Mouse (Mus musculus) hindbrain, postnatal 0 days (tissue): Measurements from ENCODE around the gene Dcp1b. TPM values are rescaled to one million over a fixed set of nuclear protein-coding genes. Genes with fewer than 3 reads are reported as not detected.

Experiments used
- ATAC-seq: fragments of 200-750 bp; cut with Nextera tagmentation; 2 replicates; pipeline ENCODE4 v1.8.0; 2017; ENCODE audit warnings: mild to moderate bottlenecking, moderate TSS enrichment, moderate library complexity
- DNase-seq: peaks from one replicate; pipeline ENCODE4 v3.0.0-alpha.2; 2015; ENCODE audit warnings: low spot score
- H3K27ac ChIP-seq: fragments of 300-500 bp; sonication (generic); 2 replicates; pipeline ENCODE4 v1.5.1; 2014; ENCODE audit warnings: mild to moderate bottlenecking
- H3K27me3 ChIP-seq: fragments of 300-500 bp; sonication (generic); 2 replicates; pipeline ENCODE4 v1.6.1; 2014; ENCODE audit warnings: low read length, mixed read lengths; ENCODE audit not compliant: insufficient read depth
- H3K36me3 ChIP-seq: fragments of 300-500 bp; sonication (generic); 2 replicates; pipeline ENCODE4 v1.6.1; 2014; ENCODE audit warnings: low read length, mixed read lengths; ENCODE audit not compliant: insufficient read depth
- H3K4me1 ChIP-seq: fragments of 300-500 bp; sonication (generic); 2 replicates; pipeline ENCODE4 v1.6.1; 2014; ENCODE audit warnings: antibody characterized with exemption, low read length, mixed read lengths; ENCODE audit not compliant: insufficient read depth
- H3K4me2 ChIP-seq: fragments of 300-500 bp; sonication (generic); 2 replicates; pipeline ENCODE4 v1.6.1; 2014; ENCODE audit warnings: low read depth, mild to moderate bottlenecking, low read length, moderate library complexity, mixed read lengths
- H3K4me3 ChIP-seq: fragments of 300-500 bp; sonication (generic); 2 replicates; pipeline ENCODE4 v1.5.1; 2014; ENCODE audit warnings: low read length
- H3K9ac ChIP-seq: fragments of 300-500 bp; sonication (generic); replicated peaks from 2 replicates; pipeline ENCODE4 v1.6.1; 2014; ENCODE audit warnings: mild to moderate bottlenecking, low read length, moderate library complexity, mixed read lengths
- H3K9me3 ChIP-seq: fragments of 300-500 bp; sonication (generic); 2 replicates; pipeline ENCODE4 v1.6.1; 2016; ENCODE audit warnings: low read length, mixed read lengths
- CTCF ChIP-seq: IDR thresholded peaks from 2 replicates; pipeline ENCODE4 v1.5.1; 2016; ENCODE audit warnings: antibody characterized with exemption, control low read depth, low read depth
- WGBS: fragments of 180-500 bp; shearing (Covaris S2); extraction: QIAGEN DNeasy Blood & Tissue Kit; methylation state at CpG from one replicate; pipeline ENCODE4 v1.1.7; 2014; 5-methylcytosine and 5-hydroxymethylcytosine counted together
- polyA plus RNA-seq: library from polyadenylated mRNA; unstranded; fragments of >200 nt; fragmentation: Nextera tagmentation; extraction: Ambion mirVana; gene quantifications from 2 replicates; pipeline ENCODE4 v1.2.1, GENCODE M21; 2015
- total RNA-seq: library from RNA; depleted of rRNA; stranded (reverse); fragments of >200 nt; gene quantifications from 2 replicates; pipeline ENCODE4 v1.2.3, GENCODE M21; 2014

Dcp1b gene
- total and polyA plus RNA-seq, 2 experiments from 2014 or later = 9.4 to 15.7 TPM

DNA sequence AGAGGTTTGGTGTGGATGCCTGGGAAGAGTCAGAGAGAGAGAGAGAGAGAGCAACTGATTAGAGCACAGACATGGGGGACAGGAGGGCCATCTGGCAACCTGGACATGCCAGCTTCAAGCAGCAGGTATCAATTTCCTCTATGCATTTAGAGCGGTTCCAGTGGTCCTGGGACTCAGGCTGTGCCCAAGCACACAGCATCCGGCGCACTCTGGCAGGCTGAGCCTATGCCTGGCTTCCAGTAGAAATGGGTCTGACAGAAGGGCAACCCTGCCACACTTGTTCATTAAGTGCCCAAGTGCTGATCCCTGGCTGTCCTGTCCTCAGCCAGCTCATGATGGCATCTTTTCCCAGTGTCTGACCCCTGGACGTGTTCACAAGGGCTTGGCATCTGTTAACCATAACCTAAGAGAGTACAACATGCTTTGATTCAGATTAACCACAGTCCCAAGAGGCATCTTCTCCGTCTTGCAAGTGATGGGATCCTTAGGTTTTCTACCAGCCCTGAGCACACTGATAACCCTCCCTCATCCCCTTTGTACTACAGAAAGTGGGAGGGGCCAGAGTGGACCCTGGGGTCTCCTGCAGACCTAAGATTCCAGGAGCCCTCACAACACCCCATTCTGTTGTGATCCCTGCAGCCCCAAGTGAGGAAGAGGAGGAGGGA, 64.4 kb downstream of the Dcp1b start:
- Histone ChIP-seq H3K27ac (0 out of 2 replicates have a peak overlapping the region, but pooled peaks have one; percentile 3), H3K4me2 (no peak overlapping the region), H3K36me3 (no peaks in the 10 kb centered on the region), H3K4me1 (peaks cover 28% of the 10 kb centered on the region), H3K9me3 (no peaks in the 10 kb centered on the region), H3K4me3 (no peak overlapping the region), H3K27me3 (no peaks in the 10 kb centered on the region), H3K9ac (no peak overlapping the region)
- 64% methylated on average over 5 of the region's 5 CpGs for WGBS
- ATAC-seq = no peak
- peak; percentile 50 for DNase-seq
- TF ChIP-seq CTCF = no peak

DNA sequence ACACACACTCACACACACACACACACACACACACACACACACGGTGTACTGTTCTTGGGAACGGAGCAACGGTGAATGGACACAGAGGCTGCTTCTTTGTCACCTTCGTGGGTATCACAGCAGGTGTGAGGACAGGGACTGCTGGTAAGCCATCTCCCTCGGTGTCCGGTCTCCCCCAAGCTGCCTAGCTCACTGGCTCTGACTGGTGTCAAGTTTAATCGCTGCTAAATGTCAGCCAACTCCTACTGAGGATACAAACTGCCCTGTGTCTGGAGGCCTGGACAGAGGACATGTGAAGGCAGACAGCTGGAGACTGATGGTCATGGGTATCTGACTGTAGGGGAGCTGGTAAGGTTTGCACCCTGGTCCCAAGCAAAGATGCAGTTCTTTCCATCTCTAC, 65.2 kb downstream of the Dcp1b start:
- TF ChIP-seq CTCF = no peak
- Histone ChIP-seq H3K27ac (no peak overlapping the region), H3K4me3 (no peak overlapping the region), H3K4me1 (peaks cover 28% of the 10 kb centered on the region), H3K27me3 (no peaks in the 10 kb centered on the region), H3K36me3 (no peaks in the 10 kb centered on the region), H3K9me3 (no peaks in the 10 kb centered on the region), H3K4me2 (no peak overlapping the region), H3K9ac (no peak overlapping the region)
- 73% methylated on average over 7 of the region's 7 CpGs for WGBS
- no peak for DNase-seq
- ATAC-seq = no peak

- no peak overlapping the region for H3K4me3 ChIP-seq
- no peak overlapping the region for H3K4me2 ChIP-seq
- H3K36me3 ChIP-seq = no peaks in the 10 kb centered on the region
- WGBS = 60% methylated on average over 21 of the region's 21 CpGs
- ATAC-seq = 0 out of 2 replicates have a peak, but pooled peaks have one; percentile 15
- no peaks in the 10 kb centered on the region; the same call in 1 of the 2 replicates for H3K9me3 ChIP-seq
- DNase-seq = peak; percentile 58
- no peak overlapping the region for H3K9ac ChIP-seq
- H3K27ac ChIP-seq = no peak overlapping the region
- no peaks in the 10 kb centered on the region for H3K27me3 ChIP-seq
- H3K4me1 ChIP-seq = peaks cover 28% of the 10 kb centered on the region
- no peak for TF ChIP-seq CTCF
These were observed 66.0 kb downstream of the Dcp1b start for GRCm38 (mm10) chr6:119240871-119241705.

- Histone ChIP-seq H3K9me3 (no peaks in the 10 kb centered on the region; the same call in 1 of the 2 replicates), H3K36me3 (no peaks in the 10 kb centered on the region), H3K27me3 (no peaks in the 10 kb centered on the region), H3K4me2 (no peak overlapping the region), H3K4me3 (no peak overlapping the region), H3K27ac (no peak overlapping the region), H3K9ac (no peak overlapping the region), H3K4me1 (peaks cover 3% of the 10 kb centered on the region; the same call in 1 of the 2 replicates)
- DNase-seq (no peak), ATAC-seq (no peak)
- WGBS = 48% methylated on average over 2 of the region's 2 CpGs
- TF ChIP-seq CTCF = peak; percentile 44
These were observed 71.0 kb downstream of the Dcp1b start for GRCm38 (mm10) chr6:119246082-119246481.

DNA sequence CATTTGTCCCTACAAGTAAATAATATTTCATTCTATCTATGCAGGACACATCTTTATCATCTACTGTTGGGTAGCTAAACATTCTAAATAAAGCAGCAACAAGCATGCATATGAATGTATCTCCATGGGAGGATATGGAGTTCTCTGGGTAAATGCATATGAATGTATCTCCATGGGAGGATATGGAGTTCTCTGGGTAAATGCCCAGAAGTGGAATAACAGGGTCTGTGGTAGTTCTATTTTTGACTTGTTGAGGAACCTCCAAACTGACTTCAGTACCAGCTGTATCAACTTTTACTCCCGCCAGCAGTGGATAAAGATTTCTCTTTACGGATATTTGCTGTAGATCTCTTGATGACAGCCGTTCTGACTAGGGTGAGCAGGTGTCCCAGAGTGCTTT, 73.5 kb downstream of the Dcp1b start:
- H3K27ac ChIP-seq = no peak overlapping the region
- H3K36me3 ChIP-seq = no peaks in the 10 kb centered on the region
- WGBS = 79% methylated on average over 3 of the region's 3 CpGs
- no peak for ATAC-seq
- H3K4me1 ChIP-seq = no peaks in the 10 kb centered on the region
- H3K9me3 ChIP-seq = no peaks in the 10 kb centered on the region; the same call in 1 of the 2 replicates
- no peak overlapping the region for H3K4me2 ChIP-seq
- H3K27me3 ChIP-seq = no peaks in the 10 kb centered on the region
- no peak for TF ChIP-seq CTCF
- DNase-seq = no peak
- no peak overlapping the region for H3K9ac ChIP-seq
- H3K4me3 ChIP-seq = no peak overlapping the region

GRCm38 (mm10) chr6:119249726-119250125, 74.7 kb downstream of the Dcp1b start:
- Histone ChIP-seq H3K4me1 (no peaks in the 10 kb centered on the region), H3K27ac (no peak overlapping the region), H3K4me3 (no peak overlapping the region), H3K27me3 (no peaks in the 10 kb centered on the region), H3K9ac (no peak overlapping the region), H3K9me3 (no peaks in the 10 kb centered on the region; the same call in 1 of the 2 replicates), H3K4me2 (no peak overlapping the region), H3K36me3 (no peaks in the 10 kb centered on the region)
- ATAC-seq = no peak
- no peak for TF ChIP-seq CTCF
- no peak for DNase-seq
- WGBS = 83% methylated on average over 10 of the region's 10 CpGs
